Mouse (Mus musculus) liver, postnatal 0 days (tissue): ENCODE measurements at regions not wholly inside any gene's neighbourhood (a gene's known extent, or its start where the extent isn't known, plus 50 kb on each side); places are given as distances from the start of the nearest gene placed in this dataset.

Source experiments
- CTCF ChIP-seq: sonication (generic); IDR thresholded peaks from 2 replicates; pipeline ENCODE4 v1.5.1; 2016; ENCODE audit warnings: antibody characterized with exemption, low read depth
- EP300 ChIP-seq: IDR thresholded peaks from 2 replicates; pipeline ENCODE4 v1.6.1; 2016; ENCODE audit warnings: antibody characterized with exemption, low read depth, mild to moderate bottlenecking

DNA sequence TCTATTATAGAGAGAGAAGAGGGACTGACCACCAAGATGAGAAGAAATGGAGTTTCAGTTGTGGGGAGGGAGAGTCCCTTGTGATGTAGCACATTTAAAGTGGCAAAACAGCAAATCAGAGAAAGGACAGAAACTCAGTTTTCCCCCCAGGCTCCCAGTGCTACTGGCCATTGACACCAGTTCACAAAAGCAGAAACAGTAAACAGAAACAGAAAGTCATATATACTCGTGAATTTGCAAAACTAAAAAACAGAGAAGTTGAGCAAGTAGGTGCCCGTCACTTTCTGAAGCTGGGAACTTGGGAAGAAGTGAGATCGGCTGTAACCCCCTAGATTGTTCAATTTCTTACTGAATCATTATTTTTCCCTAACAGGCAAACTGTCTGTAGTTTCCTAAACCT lies 86.3 kb upstream of the Gm12728 start:
- TF ChIP-seq CTCF (no peak), EP300 (no peak)
